ENCODE assay signal across 21 mouse cellular contexts in genomic region chr15:99194358-99194757, GRCm38 (mm10). TPM values are rescaled to one million over a fixed set of nuclear protein-coding genes. Genes with fewer than 3 reads are reported as not detected.
"Had no signal": no experiment of that assay in that cellular context is flagged by ENCODE, and none has a peak within 500 bp of the region (broad histone marks: within the 10 kb centered on the region; RNA-seq: fewer than 3 reads in every experiment).

No protein-coding gene starts in this region.

- ATAC-seq: intestine, embryonic 15.5 days; midbrain, embryonic 13.5 days; midbrain, embryonic 16.5 days had no signal

- DNase-seq: kidney, adult 11 months; kidney, adult 8-10 months; kidney, postnatal 10 days; kidney, postnatal 36 days; layer of hippocampus, postnatal 36 days; left cerebral cortex, postnatal 4 days; liver, embryonic 13.5 days; lung, adult 2 months; right cerebral cortex, postnatal 25 days; spleen, adult 18-20 months; thymus, adult 2 months; thymus, postnatal 14 days; thymus, postnatal 4 days had no signal

- H3K27ac ChIP-seq: intestine, embryonic 15.5 days; kidney, embryonic 15.5 days; liver, embryonic 13.5 days; macrophage; midbrain, embryonic 13.5 days; stomach, embryonic 15.5 days had no signal

- H3K27me3 ChIP-seq: intestine, embryonic 15.5 days; kidney, embryonic 15.5 days; liver, embryonic 13.5 days; midbrain, embryonic 13.5 days; stomach, embryonic 15.5 days had no signal

- H3K4me3 ChIP-seq: intestine, embryonic 15.5 days; kidney, embryonic 15.5 days; liver, embryonic 13.5 days; midbrain, embryonic 13.5 days; stomach, embryonic 15.5 days had no signal

- H3K9me3 ChIP-seq: intestine, embryonic 15.5 days; kidney, embryonic 15.5 days; liver, embryonic 13.5 days; midbrain, embryonic 13.5 days; stomach, embryonic 15.5 days had no signal

- H3K4me2 ChIP-seq: intestine, embryonic 15.5 days; kidney, embryonic 15.5 days; liver, embryonic 13.5 days; midbrain, embryonic 13.5 days; stomach, embryonic 15.5 days had no signal

- H3K9ac ChIP-seq: intestine, embryonic 15.5 days; kidney, embryonic 15.5 days; liver, embryonic 13.5 days; midbrain, embryonic 13.5 days; stomach, embryonic 15.5 days had no signal

- H3K4me1 ChIP-seq: intestine, embryonic 15.5 days; kidney, embryonic 15.5 days; stomach, embryonic 15.5 days had no signal

RNA-seq across cellular contexts. Expression of gene Kcnh3, which starts 30.3 kb away (rescaled TPM):
- total RNA-seq: megakaryocyte, adult 5-6 weeks had no signal
- polyA plus RNA-seq: liver, adult 2 months; macrophage had no signal
